ENCODE assay signal across 17 mouse cellular contexts in genomic region chr9:62646721-62647183, GRCm38 (mm10). TPM values are rescaled to one million over a fixed set of nuclear protein-coding genes. Genes with fewer than 3 reads are reported as not detected.
DNase-seq lines count a peak whose midpoint lies in the region; ATAC-seq and TF ChIP-seq lines count a peak whose summit lies in the region.
"Had no signal": no experiment of that assay in that cellular context is flagged by ENCODE, and none has a peak within 500 bp of the region (broad histone marks: within the 10 kb centered on the region; RNA-seq: fewer than 3 reads in every experiment).

No protein-coding gene starts in this region.

- TF ChIP-seq CTCF in forebrain, postnatal 0 days (IDR thresholded peaks at IDR 0.05; ENCODE audit: low read depth) = no peak
- TF ChIP-seq CTCF in olfactory bulb, adult 2 months (IDR thresholded peaks at IDR 0.05; ENCODE audit: insufficient read depth, low read depth, low read length) = no peak

- no peak overlapping the region for H3K9ac ChIP-seq in forebrain, embryonic 15.5 days (replicated peaks)
- H3K9ac ChIP-seq in forebrain, postnatal 0 days = no peak overlapping the region
- no peak overlapping the region for H3K9ac ChIP-seq in neural tube, embryonic 15.5 days (replicated peaks)

- no peak for TF ChIP-seq POLR2A in olfactory bulb, adult 2 months (IDR thresholded peaks at IDR 0.05; ENCODE audit: insufficient read depth, low read depth, low read length)

- H3K4me2 ChIP-seq in forebrain, embryonic 15.5 days (replicated peaks) = no peak overlapping the region
- H3K4me2 ChIP-seq in forebrain, postnatal 0 days (ENCODE audit: low read depth) = no peak overlapping the region
- H3K4me2 ChIP-seq in neural tube, embryonic 15.5 days = no peak overlapping the region

- no peak for ATAC-seq in forebrain, embryonic 15.5 days (replicated peaks)
- no peak for ATAC-seq in forebrain, postnatal 0 days
- no peak for ATAC-seq in neural tube, embryonic 15.5 days (ENCODE audit: low FRiP score)
- ATAC-seq: intestine, postnatal 0 days had no signal

- no peaks in the 10 kb centered on the region for H3K9me3 ChIP-seq in forebrain, embryonic 15.5 days
- H3K9me3 ChIP-seq in forebrain, postnatal 0 days (ENCODE audit: low read length) = no peaks in the 10 kb centered on the region
- H3K9me3 ChIP-seq in neural tube, embryonic 15.5 days (replicated peaks) = no peaks in the 10 kb centered on the region

- WGBS in forebrain, embryonic 15.5 days = 70% methylated on average over 7 of the region's 7 CpGs
- WGBS in forebrain, postnatal 0 days = 64% methylated on average over 7 of the region's 7 CpGs
- WGBS in neural tube, embryonic 15.5 days = 70% methylated on average over 7 of the region's 7 CpGs
- WGBS in olfactory bulb, adult 2 months = 64% methylated on average over 7 of the region's 7 CpGs

- peak overlapping the region; percentile 9; the same call in 1 of the 2 replicates for H3K27ac ChIP-seq in forebrain, embryonic 15.5 days (replicated peaks)
- no peak overlapping the region for H3K27ac ChIP-seq in forebrain, postnatal 0 days (ENCODE audit: low read depth, low read length)
- H3K27ac ChIP-seq in neural tube, embryonic 15.5 days (replicated peaks) = 0 out of 2 replicates have a peak overlapping the region, but pooled peaks have one; percentile 6
- H3K27ac ChIP-seq in olfactory bulb, adult 2 months (ENCODE audit: insufficient read depth, low read depth, low read length) = 0 out of 2 replicates have a peak overlapping the region, but pooled peaks have one; percentile 10
- H3K27ac ChIP-seq: layer of hippocampus, adult 2 months had no signal

- H3K36me3 ChIP-seq in forebrain, embryonic 15.5 days = no peaks in the 10 kb centered on the region
- H3K36me3 ChIP-seq in forebrain, postnatal 0 days (ENCODE audit: insufficient read depth) = no peaks in the 10 kb centered on the region
- H3K36me3 ChIP-seq in neural tube, embryonic 15.5 days = no peaks in the 10 kb centered on the region

- H3K4me3 ChIP-seq in forebrain, embryonic 15.5 days = no peak overlapping the region
- no peak overlapping the region for H3K4me3 ChIP-seq in forebrain, postnatal 0 days (ENCODE audit: low read depth, low read length)
- H3K4me3 ChIP-seq in neural tube, embryonic 15.5 days (replicated peaks) = no peak overlapping the region
- no peak overlapping the region for H3K4me3 ChIP-seq in olfactory bulb, adult 2 months (ENCODE audit: insufficient read depth, low read depth, low read length)
- H3K4me3 ChIP-seq: layer of hippocampus, adult 2 months; myocyte had no signal

- no peak for DNase-seq in forebrain, postnatal 0 days
- no peak for DNase-seq in neural tube, embryonic 10.5 days (ENCODE audit: extremely low spot score, low spot score)
- DNase-seq in fibroblast of lung, adult 2 months (ENCODE audit: low read depth) = peak; percentile 91
- DNase-seq in retina, postnatal 1 day = no peak
- no peak for DNase-seq in thymus, adult 18-20 months
- DNase-seq: adrenal gland, postnatal 36 days; cerebellum, adult 9-10 months; left cerebral cortex, postnatal 4 days; right cerebral cortex, adult 18-20 months had no signal

- H3K27me3 ChIP-seq in forebrain, embryonic 15.5 days = no peaks in the 10 kb centered on the region
- H3K27me3 ChIP-seq in forebrain, postnatal 0 days (ENCODE audit: insufficient read depth, low read length) = no peaks in the 10 kb centered on the region
- H3K27me3 ChIP-seq in neural tube, embryonic 15.5 days (replicated peaks) = no peaks in the 10 kb centered on the region

- peaks cover 22% of the 10 kb centered on the region for H3K4me1 ChIP-seq in forebrain, embryonic 15.5 days
- no peaks in the 10 kb centered on the region for H3K4me1 ChIP-seq in forebrain, postnatal 0 days (ENCODE audit: insufficient read depth)
- peaks cover 18% of the 10 kb centered on the region for H3K4me1 ChIP-seq in neural tube, embryonic 15.5 days
- peaks cover 17% of the 10 kb centered on the region for H3K4me1 ChIP-seq in olfactory bulb, adult 2 months (ENCODE audit: control insufficient read depth, insufficient read depth, low read length)

RNA-seq across cellular contexts. Expression of gene Itga11, which starts 30.9 kb away (rescaled TPM):
- 0.86 and 0.90 TPM in 2 replicates for polyA plus RNA-seq in forebrain, embryonic 15.5 days (2015; fragmentation: Nextera tagmentation; extraction: Ambion mirVana)
- total RNA-seq in forebrain, postnatal 0 days (2014; rRNA removed) = 1.5 and 2.2 TPM in 2 replicates
- polyA plus RNA-seq in forebrain, postnatal 0 days (2015; fragmentation: Nextera tagmentation; extraction: Ambion mirVana) = 0.48 and 0.62 TPM in 2 replicates
- 0.81 and 1.5 TPM in 2 replicates for polyA plus RNA-seq in neural tube, embryonic 15.5 days (2015; fragmentation: Nextera tagmentation; extraction: Ambion mirVana)
- not detected in 2 replicates for polyA plus RNA-seq in olfactory bulb, adult 2 months (2012; ENCODE audit: insufficient read depth, insufficient read length, low replicate concordance, missing spikeins)
- total RNA-seq: granulocyte monocyte progenitor cell, adult 5-6 weeks; hematopoietic stem cell, adult 5-6 weeks had no signal
